Mouse (Mus musculus): ENCODE data around the gene Foxp2. TPM values are rescaled to one million over a fixed set of nuclear protein-coding genes. Genes with fewer than 3 reads are reported as not detected.

Foxp2 gene
- polyA plus RNA-seq, 1 experiment = 5.1 TPM

- Histone ChIP-seq H3K27ac (ENCODE audit: insufficient read depth, low read length) (no peak overlapping the region), H3K4me1 (ENCODE audit: control insufficient read depth, insufficient read depth, low read length) (no peaks in the 10 kb centered on the region), H3K27me3 (ENCODE audit: control insufficient read depth, insufficient read depth, low read length) (no peaks in the 10 kb centered on the region), H3K4me3 (replicated peaks; ENCODE audit: insufficient read depth, low read depth, low read length) (no peak overlapping the region)
- TF ChIP-seq CTCF (IDR thresholded peaks at IDR 0.05; ENCODE audit: borderline replicate concordance, insufficient read depth, low read depth, low read length) (no peak), POLR2A (IDR thresholded peaks at IDR 0.05; ENCODE audit: borderline replicate concordance, insufficient read depth, low read length) (no peak)
- no peak for DNase-seq
- WGBS = 93% methylated on average over 5 of the region's 5 CpGs
These were observed 77.1 kb downstream of the Foxp2 start for GRCm38 (mm10) chr6:14978201-14978600.

- 89% methylated on average over 1 of the region's 1 CpGs for WGBS
- no peak overlapping the region for H3K4me3 ChIP-seq (replicated peaks; ENCODE audit: insufficient read depth, low read depth, low read length)
- no peak for DNase-seq
- no peak overlapping the region for H3K27ac ChIP-seq (ENCODE audit: insufficient read depth, low read length)
- no peaks in the 10 kb centered on the region for H3K4me1 ChIP-seq (ENCODE audit: control insufficient read depth, insufficient read depth, low read length)
- no peaks in the 10 kb centered on the region for H3K27me3 ChIP-seq (ENCODE audit: control insufficient read depth, insufficient read depth, low read length)
- TF ChIP-seq POLR2A (IDR thresholded peaks at IDR 0.05; ENCODE audit: borderline replicate concordance, insufficient read depth, low read length) (no peak), CTCF (IDR thresholded peaks at IDR 0.05; ENCODE audit: borderline replicate concordance, insufficient read depth, low read depth, low read length) (no peak)
These were observed 107.0 kb downstream of the Foxp2 start for GRCm38 (mm10) chr6:15008113-15008512.

GRCm38 (mm10) chr6:15028488-15028887 lies 127.3 kb downstream of the Foxp2 start:
- DNase-seq = no peak
- no peak for TF ChIP-seq CTCF (IDR thresholded peaks at IDR 0.05; ENCODE audit: borderline replicate concordance, insufficient read depth, low read depth, low read length)
- no peak for TF ChIP-seq POLR2A (IDR thresholded peaks at IDR 0.05; ENCODE audit: borderline replicate concordance, insufficient read depth, low read length)
- Histone ChIP-seq H3K4me3 (replicated peaks; ENCODE audit: insufficient read depth, low read depth, low read length) (no peak overlapping the region), H3K27ac (ENCODE audit: insufficient read depth, low read length) (no peak overlapping the region), H3K27me3 (ENCODE audit: control insufficient read depth, insufficient read depth, low read length) (no peaks in the 10 kb centered on the region), H3K4me1 (ENCODE audit: control insufficient read depth, insufficient read depth, low read length) (no peaks in the 10 kb centered on the region)
- WGBS = 88% methylated on average over 3 of the region's 3 CpGs

GRCm38 (mm10) chr6:15029446-15030125 lies 128.4 kb downstream of the Foxp2 start:
- 85% methylated on average over 7 of the region's 7 CpGs for WGBS
- Histone ChIP-seq H3K4me3 (replicated peaks; ENCODE audit: insufficient read depth, low read depth, low read length) (no peak overlapping the region), H3K27ac (ENCODE audit: insufficient read depth, low read length) (no peak overlapping the region)

GRCm38 (mm10) chr6:15063246-15063645 lies 162.1 kb downstream of the Foxp2 start:
- WGBS = 44% methylated on average over 1 of the region's 1 CpGs
- Histone ChIP-seq H3K4me3 (replicated peaks; ENCODE audit: insufficient read depth, low read depth, low read length) (no peak overlapping the region), H3K27me3 (ENCODE audit: control insufficient read depth, insufficient read depth, low read length) (no peaks in the 10 kb centered on the region), H3K27ac (ENCODE audit: insufficient read depth, low read length) (no peak overlapping the region), H3K4me1 (ENCODE audit: control insufficient read depth, insufficient read depth, low read length) (no peaks in the 10 kb centered on the region)
- DNase-seq = no peak
- no peak for TF ChIP-seq CTCF (IDR thresholded peaks at IDR 0.05; ENCODE audit: borderline replicate concordance, insufficient read depth, low read depth, low read length)
- no peak for TF ChIP-seq POLR2A (IDR thresholded peaks at IDR 0.05; ENCODE audit: borderline replicate concordance, insufficient read depth, low read length)

More at GRCm38 (mm10) chr6:15029446-15030125, 128.4 kb downstream of the Foxp2 start:
- no peaks in the 10 kb centered on the region for H3K4me1 ChIP-seq (ENCODE audit: control insufficient read depth, insufficient read depth, low read length)
- DNase-seq = no peak
- TF ChIP-seq POLR2A (IDR thresholded peaks at IDR 0.05; ENCODE audit: borderline replicate concordance, insufficient read depth, low read length) (no peak), CTCF (IDR thresholded peaks at IDR 0.05; ENCODE audit: borderline replicate concordance, insufficient read depth, low read depth, low read length) (no peak)
- no peaks in the 10 kb centered on the region for H3K27me3 ChIP-seq (ENCODE audit: control insufficient read depth, insufficient read depth, low read length)

GRCm38 (mm10) chr6:15101548-15101947 lies 200.4 kb downstream of the Foxp2 start:
- no peaks in the 10 kb centered on the region for H3K27me3 ChIP-seq (ENCODE audit: control insufficient read depth, insufficient read depth, low read length)
- no peaks in the 10 kb centered on the region for H3K4me1 ChIP-seq (ENCODE audit: control insufficient read depth, insufficient read depth, low read length)
- H3K27ac ChIP-seq (ENCODE audit: insufficient read depth, low read length) = no peak overlapping the region
- 33% methylated on average over 1 of the region's 1 CpGs for WGBS
- no peak for TF ChIP-seq POLR2A (IDR thresholded peaks at IDR 0.05; ENCODE audit: borderline replicate concordance, insufficient read depth, low read length)
- no peak for TF ChIP-seq CTCF (IDR thresholded peaks at IDR 0.05; ENCODE audit: borderline replicate concordance, insufficient read depth, low read depth, low read length)
- DNase-seq = no peak
- no peak overlapping the region for H3K4me3 ChIP-seq (replicated peaks; ENCODE audit: insufficient read depth, low read depth, low read length)

- no peaks in the 10 kb centered on the region for H3K27me3 ChIP-seq (ENCODE audit: control insufficient read depth, insufficient read depth, low read length)
- H3K4me1 ChIP-seq (ENCODE audit: control insufficient read depth, insufficient read depth, low read length) = no peaks in the 10 kb centered on the region
- 56% methylated on average over 5 of the region's 5 CpGs for WGBS
- H3K27ac ChIP-seq (ENCODE audit: insufficient read depth, low read length) = no peak overlapping the region
- DNase-seq = no peak
- no peak for TF ChIP-seq CTCF (IDR thresholded peaks at IDR 0.05; ENCODE audit: borderline replicate concordance, insufficient read depth, low read depth, low read length)
- TF ChIP-seq POLR2A (IDR thresholded peaks at IDR 0.05; ENCODE audit: borderline replicate concordance, insufficient read depth, low read length) = no peak
- H3K4me3 ChIP-seq (replicated peaks; ENCODE audit: insufficient read depth, low read depth, low read length) = no peak overlapping the region
These were observed 219.8 kb downstream of the Foxp2 start for GRCm38 (mm10) chr6:15120916-15121315.

- DNase-seq = no peak
- Histone ChIP-seq H3K4me3 (replicated peaks; ENCODE audit: insufficient read depth, low read depth, low read length) (no peak overlapping the region), H3K27ac (ENCODE audit: insufficient read depth, low read length) (no peak overlapping the region), H3K27me3 (ENCODE audit: control insufficient read depth, insufficient read depth, low read length) (no peaks in the 10 kb centered on the region), H3K4me1 (ENCODE audit: control insufficient read depth, insufficient read depth, low read length) (no peaks in the 10 kb centered on the region)
- TF ChIP-seq CTCF (IDR thresholded peaks at IDR 0.05; ENCODE audit: borderline replicate concordance, insufficient read depth, low read depth, low read length) (no peak), POLR2A (IDR thresholded peaks at IDR 0.05; ENCODE audit: borderline replicate concordance, insufficient read depth, low read length) (no peak)
These were observed 220.2 kb downstream of the Foxp2 start for GRCm38 (mm10) chr6:15121339-15121738.

Data from cerebellum, adult 2 months (tissue).